Mouse (Mus musculus) olfactory bulb, adult 2 months (tissue): Measurements from ENCODE around the gene Nacc2.

Experiments used
- CTCF ChIP-seq: fragments of 200-500 bp; IDR thresholded peaks from 2 replicates; pipeline ENCODE4 v1.5.1; 2012; ENCODE audit warnings: low read depth, mild to moderate bottlenecking, low read length, moderate library complexity; ENCODE audit not compliant: insufficient read depth
- POLR2A ChIP-seq: fragments of 200-500 bp; IDR thresholded peaks from 2 replicates; pipeline ENCODE4 v1.6.1; 2012; ENCODE audit warnings: mild to moderate bottlenecking, low read depth, low read length, moderate library complexity; ENCODE audit not compliant: insufficient read depth

DNA sequence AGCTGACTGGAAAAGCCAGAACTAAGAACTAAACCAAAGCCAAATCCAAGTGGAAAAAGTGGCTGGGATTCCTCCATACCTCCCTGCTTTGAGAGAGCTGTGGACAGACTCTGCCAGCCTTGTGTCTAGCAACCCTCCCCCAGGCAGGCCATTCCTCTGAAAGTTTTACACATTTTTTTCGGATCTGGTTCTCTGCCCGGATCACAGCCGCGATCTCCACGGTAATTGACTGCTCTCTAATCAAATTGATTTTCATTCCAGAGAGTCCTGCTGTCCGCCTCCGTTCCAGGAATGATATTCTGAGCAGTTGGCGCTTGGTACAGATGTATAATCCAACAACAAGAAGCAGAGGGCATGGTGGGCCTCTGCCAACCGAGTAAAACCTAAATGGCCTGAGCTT lies 78.8 kb downstream of the Nacc2 start:
- TF ChIP-seq CTCF = no peak
- TF ChIP-seq POLR2A = no peak
